Mouse (Mus musculus): ENCODE measurements around the gene Ppme1. TPM values are rescaled to one million over a fixed set of nuclear protein-coding genes. Genes with fewer than 3 reads are reported as not detected.

Ppme1 gene
- polyA plus RNA-seq, 1 experiment: 152 TPM

GRCm38 (mm10) chr7:100364888-100365287, 7.2 kb downstream of the Ppme1 start:
- DNase-seq: no peak
- Histone ChIP-seq H3K4me1 (replicated peaks; ENCODE audit: control insufficient read depth, insufficient read depth, low read length) (peaks cover 2% of the 10 kb centered on the region; the same call in 1 of the 2 replicates), H3K27me3 (ENCODE audit: control insufficient read depth, insufficient read depth, low read length) (no peaks in the 10 kb centered on the region), H3K27ac (ENCODE audit: control insufficient read depth, insufficient read depth, low read length) (no peak overlapping the region; the same call in 1 of the 2 replicates), H3K36me3 (ENCODE audit: control insufficient read depth, insufficient read depth, low read length) (no peaks in the 10 kb centered on the region), H3K4me3 (ENCODE audit: control insufficient read depth, insufficient read depth, low read length) (no peak overlapping the region)
- WGBS: 59% methylated on average over 6 of the region's 6 CpGs
- TF ChIP-seq CTCF (IDR thresholded peaks at IDR 0.05; ENCODE audit: borderline replicate concordance, control insufficient read depth, extremely low read depth, insufficient read depth, low read length, poor library complexity) (no peak), POLR2A (IDR thresholded peaks at IDR 0.05; ENCODE audit: control insufficient read depth, extremely low read depth, insufficient read depth, low read length, poor library complexity) (no peak)

- WGBS: 79% methylated on average over 2 of the region's 2 CpGs
- H3K36me3 ChIP-seq (ENCODE audit: control insufficient read depth, insufficient read depth, low read length): no peaks in the 10 kb centered on the region
These were observed 8.9 kb downstream of the Ppme1 start for GRCm38 (mm10) chr7:100363162-100363561.

GRCm38 (mm10) chr7:100357856-100358255, 14.3 kb downstream of the Ppme1 start:
- no peak for DNase-seq
- Histone ChIP-seq H3K4me1 (replicated peaks; ENCODE audit: control insufficient read depth, insufficient read depth, low read length) (no peaks in the 10 kb centered on the region), H3K4me3 (ENCODE audit: control insufficient read depth, insufficient read depth, low read length) (no peak overlapping the region), H3K27me3 (ENCODE audit: control insufficient read depth, insufficient read depth, low read length) (no peaks in the 10 kb centered on the region), H3K36me3 (ENCODE audit: control insufficient read depth, insufficient read depth, low read length) (0 out of 2 replicates have a peak, but pooled peaks cover 7% of the 10 kb centered on the region), H3K27ac (ENCODE audit: control insufficient read depth, insufficient read depth, low read length) (no peak overlapping the region)
- no peak for TF ChIP-seq CTCF (IDR thresholded peaks at IDR 0.05; ENCODE audit: borderline replicate concordance, control insufficient read depth, extremely low read depth, insufficient read depth, low read length, poor library complexity)
- no peak for TF ChIP-seq POLR2A (IDR thresholded peaks at IDR 0.05; ENCODE audit: control insufficient read depth, extremely low read depth, insufficient read depth, low read length, poor library complexity)

More at GRCm38 (mm10) chr7:100363162-100363561, 8.9 kb downstream of the Ppme1 start:
- TF ChIP-seq CTCF (IDR thresholded peaks at IDR 0.05; ENCODE audit: borderline replicate concordance, control insufficient read depth, extremely low read depth, insufficient read depth, low read length, poor library complexity) (no peak), POLR2A (IDR thresholded peaks at IDR 0.05; ENCODE audit: control insufficient read depth, extremely low read depth, insufficient read depth, low read length, poor library complexity) (no peak)
- no peaks in the 10 kb centered on the region for H3K27me3 ChIP-seq (ENCODE audit: control insufficient read depth, insufficient read depth, low read length)
- no peak overlapping the region for H3K27ac ChIP-seq (ENCODE audit: control insufficient read depth, insufficient read depth, low read length)
- no peak for DNase-seq
- peaks cover 2% of the 10 kb centered on the region; the same call in 1 of the 2 replicates for H3K4me1 ChIP-seq (replicated peaks; ENCODE audit: control insufficient read depth, insufficient read depth, low read length)
- H3K4me3 ChIP-seq (ENCODE audit: control insufficient read depth, insufficient read depth, low read length): no peak overlapping the region

- 96% methylated on average over 1 of the region's 1 CpGs for WGBS
- TF ChIP-seq POLR2A (IDR thresholded peaks at IDR 0.05; ENCODE audit: control insufficient read depth, extremely low read depth, insufficient read depth, low read length, poor library complexity) (no peak), CTCF (IDR thresholded peaks at IDR 0.05; ENCODE audit: borderline replicate concordance, control insufficient read depth, extremely low read depth, insufficient read depth, low read length, poor library complexity) (no peak)
- Histone ChIP-seq H3K27me3 (ENCODE audit: control insufficient read depth, insufficient read depth, low read length) (no peaks in the 10 kb centered on the region), H3K4me3 (ENCODE audit: control insufficient read depth, insufficient read depth, low read length) (no peak overlapping the region), H3K4me1 (replicated peaks; ENCODE audit: control insufficient read depth, insufficient read depth, low read length) (no peaks in the 10 kb centered on the region), H3K36me3 (ENCODE audit: control insufficient read depth, insufficient read depth, low read length) (0 out of 2 replicates have a peak, but pooled peaks cover 7% of the 10 kb centered on the region), H3K27ac (ENCODE audit: control insufficient read depth, insufficient read depth, low read length) (no peak overlapping the region)
- DNase-seq: no peak
These were observed 15.3 kb downstream of the Ppme1 start for GRCm38 (mm10) chr7:100356768-100357167.

- H3K27ac ChIP-seq (ENCODE audit: control insufficient read depth, insufficient read depth, low read length): no peak overlapping the region
- no peaks in the 10 kb centered on the region for H3K27me3 ChIP-seq (ENCODE audit: control insufficient read depth, insufficient read depth, low read length)
- no peak for DNase-seq
- TF ChIP-seq POLR2A (IDR thresholded peaks at IDR 0.05; ENCODE audit: control insufficient read depth, extremely low read depth, insufficient read depth, low read length, poor library complexity) (no peak), CTCF (IDR thresholded peaks at IDR 0.05; ENCODE audit: borderline replicate concordance, control insufficient read depth, extremely low read depth, insufficient read depth, low read length, poor library complexity) (no peak)
- over 99% methylated on average over 5 of the region's 5 CpGs for WGBS
- H3K36me3 ChIP-seq (ENCODE audit: control insufficient read depth, insufficient read depth, low read length): 0 out of 2 replicates have a peak, but pooled peaks cover 7% of the 10 kb centered on the region
- H3K4me3 ChIP-seq (ENCODE audit: control insufficient read depth, insufficient read depth, low read length): no peak overlapping the region
- H3K4me1 ChIP-seq (replicated peaks; ENCODE audit: control insufficient read depth, insufficient read depth, low read length): no peaks in the 10 kb centered on the region
These were observed 15.8 kb downstream of the Ppme1 start for GRCm38 (mm10) chr7:100356324-100356723.

GRCm38 (mm10) chr7:100354984-100355383, 17.1 kb downstream of the Ppme1 start:
- Histone ChIP-seq H3K36me3 (ENCODE audit: control insufficient read depth, insufficient read depth, low read length) (0 out of 2 replicates have a peak, but pooled peaks cover 7% of the 10 kb centered on the region), H3K27ac (ENCODE audit: control insufficient read depth, insufficient read depth, low read length) (no peak overlapping the region), H3K27me3 (ENCODE audit: control insufficient read depth, insufficient read depth, low read length) (no peaks in the 10 kb centered on the region), H3K4me3 (ENCODE audit: control insufficient read depth, insufficient read depth, low read length) (no peak overlapping the region), H3K4me1 (replicated peaks; ENCODE audit: control insufficient read depth, insufficient read depth, low read length) (no peaks in the 10 kb centered on the region)
- TF ChIP-seq CTCF (IDR thresholded peaks at IDR 0.05; ENCODE audit: borderline replicate concordance, control insufficient read depth, extremely low read depth, insufficient read depth, low read length, poor library complexity) (no peak), POLR2A (IDR thresholded peaks at IDR 0.05; ENCODE audit: control insufficient read depth, extremely low read depth, insufficient read depth, low read length, poor library complexity) (no peak)
- no peak for DNase-seq
- 93% methylated on average over 4 of the region's 4 CpGs for WGBS

GRCm38 (mm10) chr7:100335921-100336320, 36.2 kb downstream of the Ppme1 start:
- no peak for DNase-seq
- H3K27me3 ChIP-seq (ENCODE audit: control insufficient read depth, insufficient read depth, low read length): no peaks in the 10 kb centered on the region
- no peak overlapping the region for H3K4me3 ChIP-seq (ENCODE audit: control insufficient read depth, insufficient read depth, low read length)
- 99% methylated on average over 2 of the region's 2 CpGs for WGBS
- TF ChIP-seq POLR2A (IDR thresholded peaks at IDR 0.05; ENCODE audit: control insufficient read depth, extremely low read depth, insufficient read depth, low read length, poor library complexity) (no peak), CTCF (IDR thresholded peaks at IDR 0.05; ENCODE audit: borderline replicate concordance, control insufficient read depth, extremely low read depth, insufficient read depth, low read length, poor library complexity) (no peak)
- H3K4me1 ChIP-seq (replicated peaks; ENCODE audit: control insufficient read depth, insufficient read depth, low read length): no peaks in the 10 kb centered on the region
- H3K27ac ChIP-seq (ENCODE audit: control insufficient read depth, insufficient read depth, low read length): no peak overlapping the region
- H3K36me3 ChIP-seq (ENCODE audit: control insufficient read depth, insufficient read depth, low read length): peaks cover 72% of the 10 kb centered on the region
